Mouse (Mus musculus): ENCODE results near the gene Tead2. TPM values are rescaled to one million over a fixed set of nuclear protein-coding genes. Genes with fewer than 3 reads are reported as not detected.

Gene Tead2
- polyA plus RNA-seq, 1 experiment from 2014 or later = 385 TPM

GRCm38 (mm10) chr7:45182606-45183005 lies 32.9 kb upstream of the Tead2 start:
- 14% methylated on average over 11 of the region's 11 CpGs for WGBS
- Histone ChIP-seq H3K36me3 (ENCODE audit: control insufficient read depth, insufficient read depth, low read length) (no peaks in the 10 kb centered on the region), H3K9me3 (ENCODE audit: control insufficient read depth, low read length) (no peaks in the 10 kb centered on the region), H3K4me2 (ENCODE audit: low read depth, severe bottlenecking) (peak overlapping the region; percentile 48), H3K27me3 (ENCODE audit: control insufficient read depth, insufficient read depth, low read length) (peaks cover 76% of the 10 kb centered on the region), H3K9ac (ENCODE audit: low read length) (no peak overlapping the region), H3K27ac (replicated peaks; ENCODE audit: low read depth, low read length) (no peak overlapping the region), H3K4me3 (ENCODE audit: low read depth, low read length) (peak overlapping the region; percentile 21; the same call in 1 of the 2 replicates), H3K4me1 (ENCODE audit: control insufficient read depth, insufficient read depth, low read length) (peaks cover 15% of the 10 kb centered on the region; the same call in 1 of the 2 replicates)
- DNase-seq (ENCODE audit: low spot score) = no peak
- ATAC-seq (ENCODE audit: insufficient number of reproducible peaks, low FRiP score, low TSS enrichment, low read depth) = peak; percentile 36; the same call in 1 of the 2 replicates

GRCm38 (mm10) chr7:45183672-45184071 lies 31.9 kb upstream of the Tead2 start:
- peaks cover 15% of the 10 kb centered on the region; the same call in 1 of the 2 replicates for H3K4me1 ChIP-seq (ENCODE audit: control insufficient read depth, insufficient read depth, low read length)
- H3K4me3 ChIP-seq (ENCODE audit: low read depth, low read length) = no peak overlapping the region
- no peak overlapping the region for H3K4me2 ChIP-seq (ENCODE audit: low read depth, severe bottlenecking)
- no peaks in the 10 kb centered on the region for H3K9me3 ChIP-seq (ENCODE audit: control insufficient read depth, low read length)
- no peak for DNase-seq (ENCODE audit: low spot score)
- H3K27me3 ChIP-seq (ENCODE audit: control insufficient read depth, insufficient read depth, low read length) = peaks cover 65% of the 10 kb centered on the region
- 60% methylated on average over 7 of the region's 7 CpGs for WGBS
- ATAC-seq (ENCODE audit: insufficient number of reproducible peaks, low FRiP score, low TSS enrichment, low read depth) = no peak
- H3K36me3 ChIP-seq (ENCODE audit: control insufficient read depth, insufficient read depth, low read length) = no peaks in the 10 kb centered on the region
- H3K9ac ChIP-seq (ENCODE audit: low read length) = no peak overlapping the region
- H3K27ac ChIP-seq (replicated peaks; ENCODE audit: low read depth, low read length) = no peak overlapping the region

- H3K27ac ChIP-seq (replicated peaks; ENCODE audit: low read depth, low read length) = no peak overlapping the region
- DNase-seq (ENCODE audit: low spot score) (no peak), ATAC-seq (ENCODE audit: insufficient number of reproducible peaks, low FRiP score, low TSS enrichment, low read depth) (no peak)
- H3K9ac ChIP-seq (ENCODE audit: low read length) = no peak overlapping the region
- H3K27me3 ChIP-seq (ENCODE audit: control insufficient read depth, insufficient read depth, low read length) = peaks cover 52% of the 10 kb centered on the region
- H3K9me3 ChIP-seq (ENCODE audit: control insufficient read depth, low read length) = no peaks in the 10 kb centered on the region
- no peak overlapping the region for H3K4me2 ChIP-seq (ENCODE audit: low read depth, severe bottlenecking)
- no peaks in the 10 kb centered on the region for H3K36me3 ChIP-seq (ENCODE audit: control insufficient read depth, insufficient read depth, low read length)
- 54% methylated on average over 7 of the region's 7 CpGs for WGBS
- H3K4me3 ChIP-seq (ENCODE audit: low read depth, low read length) = no peak overlapping the region
- H3K4me1 ChIP-seq (ENCODE audit: control insufficient read depth, insufficient read depth, low read length) = peaks cover 13% of the 10 kb centered on the region; the same call in 1 of the 2 replicates
Measured at GRCm38 (mm10) chr7:45185921-45186320, 29.6 kb upstream of the Tead2 start.

- ATAC-seq (ENCODE audit: insufficient number of reproducible peaks, low FRiP score, low TSS enrichment, low read depth) (no peak), DNase-seq (ENCODE audit: low spot score) (no peak)
- H3K4me1 ChIP-seq (ENCODE audit: control insufficient read depth, insufficient read depth, low read length) = peaks cover 16% of the 10 kb centered on the region
- no peaks in the 10 kb centered on the region for H3K36me3 ChIP-seq (ENCODE audit: control insufficient read depth, insufficient read depth, low read length)
- no peak overlapping the region for H3K4me2 ChIP-seq (ENCODE audit: low read depth, severe bottlenecking)
- H3K27me3 ChIP-seq (ENCODE audit: control insufficient read depth, insufficient read depth, low read length) = peaks cover 18% of the 10 kb centered on the region
- no peak overlapping the region for H3K9ac ChIP-seq (ENCODE audit: low read length)
- no peak overlapping the region for H3K27ac ChIP-seq (replicated peaks; ENCODE audit: low read depth, low read length)
- no peak overlapping the region for H3K4me3 ChIP-seq (ENCODE audit: low read depth, low read length)
- 49% methylated on average over 16 of the region's 16 CpGs for WGBS
- no peaks in the 10 kb centered on the region for H3K9me3 ChIP-seq (ENCODE audit: control insufficient read depth, low read length)
Measured at GRCm38 (mm10) chr7:45189600-45189999, 26.0 kb upstream of the Tead2 start.

GRCm38 (mm10) chr7:45190186-45190585 lies 25.4 kb upstream of the Tead2 start:
- Histone ChIP-seq H3K9me3 (ENCODE audit: control insufficient read depth, low read length) (no peaks in the 10 kb centered on the region; the same call in 1 of the 2 replicates), H3K4me1 (ENCODE audit: control insufficient read depth, insufficient read depth, low read length) (peaks cover 19% of the 10 kb centered on the region), H3K9ac (ENCODE audit: low read length) (no peak overlapping the region), H3K4me3 (ENCODE audit: low read depth, low read length) (no peak overlapping the region), H3K36me3 (ENCODE audit: control insufficient read depth, insufficient read depth, low read length) (no peaks in the 10 kb centered on the region), H3K27me3 (ENCODE audit: control insufficient read depth, insufficient read depth, low read length) (peaks cover 13% of the 10 kb centered on the region), H3K27ac (replicated peaks; ENCODE audit: low read depth, low read length) (no peak overlapping the region), H3K4me2 (ENCODE audit: low read depth, severe bottlenecking) (no peak overlapping the region)
- DNase-seq (ENCODE audit: low spot score) (no peak), ATAC-seq (ENCODE audit: insufficient number of reproducible peaks, low FRiP score, low TSS enrichment, low read depth) (no peak)
- WGBS = 92% methylated on average over 6 of the region's 6 CpGs

GRCm38 (mm10) chr7:45191161-45191560 lies 24.4 kb upstream of the Tead2 start:
- no peak for ATAC-seq (ENCODE audit: insufficient number of reproducible peaks, low FRiP score, low TSS enrichment, low read depth)
- Histone ChIP-seq H3K4me3 (ENCODE audit: low read depth, low read length) (no peak overlapping the region), H3K27ac (replicated peaks; ENCODE audit: low read depth, low read length) (no peak overlapping the region), H3K4me2 (ENCODE audit: low read depth, severe bottlenecking) (no peak overlapping the region), H3K9me3 (ENCODE audit: control insufficient read depth, low read length) (no peaks in the 10 kb centered on the region; the same call in 1 of the 2 replicates), H3K9ac (ENCODE audit: low read length) (no peak overlapping the region), H3K36me3 (ENCODE audit: control insufficient read depth, insufficient read depth, low read length) (no peaks in the 10 kb centered on the region), H3K4me1 (ENCODE audit: control insufficient read depth, insufficient read depth, low read length) (peaks cover 18% of the 10 kb centered on the region), H3K27me3 (ENCODE audit: control insufficient read depth, insufficient read depth, low read length) (peaks cover 9% of the 10 kb centered on the region)
- WGBS = 67% methylated on average over 2 of the region's 2 CpGs
- no peak for DNase-seq (ENCODE audit: low spot score)

- ATAC-seq (ENCODE audit: insufficient number of reproducible peaks, low FRiP score, low TSS enrichment, low read depth) (peak; percentile 77), DNase-seq (ENCODE audit: low spot score) (peak; percentile 80)
- 6% methylated on average over 8 of the region's 8 CpGs for WGBS
- H3K4me1 ChIP-seq (ENCODE audit: control insufficient read depth, insufficient read depth, low read length) = peaks cover 18% of the 10 kb centered on the region
- H3K4me2 ChIP-seq (ENCODE audit: low read depth, severe bottlenecking) = no peak overlapping the region
- H3K9ac ChIP-seq (ENCODE audit: low read length) = peak overlapping the region; percentile 27; the same call in 1 of the 2 replicates
- H3K36me3 ChIP-seq (ENCODE audit: control insufficient read depth, insufficient read depth, low read length) = no peaks in the 10 kb centered on the region
- peaks cover 9% of the 10 kb centered on the region for H3K27me3 ChIP-seq (ENCODE audit: control insufficient read depth, insufficient read depth, low read length)
- H3K27ac ChIP-seq (replicated peaks; ENCODE audit: low read depth, low read length) = 0 out of 2 replicates have a peak overlapping the region, but pooled peaks have one; percentile 56
- no peak overlapping the region for H3K4me3 ChIP-seq (ENCODE audit: low read depth, low read length)
- no peaks in the 10 kb centered on the region; the same call in 1 of the 2 replicates for H3K9me3 ChIP-seq (ENCODE audit: control insufficient read depth, low read length)
Measured at GRCm38 (mm10) chr7:45191803-45192363, 23.7 kb upstream of the Tead2 start.

GRCm38 (mm10) chr7:45192585-45193310 lies 22.8 kb upstream of the Tead2 start:
- H3K4me2 ChIP-seq (ENCODE audit: low read depth, severe bottlenecking) = no peak overlapping the region
- peak overlapping the region; percentile 27 for H3K9ac ChIP-seq (ENCODE audit: low read length)
- H3K27ac ChIP-seq (replicated peaks; ENCODE audit: low read depth, low read length) = no peak overlapping the region
- no peak overlapping the region for H3K4me3 ChIP-seq (ENCODE audit: low read depth, low read length)
- no peaks in the 10 kb centered on the region for H3K36me3 ChIP-seq (ENCODE audit: control insufficient read depth, insufficient read depth, low read length)
- 86% methylated on average over 7 of the region's 7 CpGs for WGBS
- H3K27me3 ChIP-seq (ENCODE audit: control insufficient read depth, insufficient read depth, low read length) = peaks cover 9% of the 10 kb centered on the region
- no peaks in the 10 kb centered on the region; the same call in 1 of the 2 replicates for H3K9me3 ChIP-seq (ENCODE audit: control insufficient read depth, low read length)
- ATAC-seq (ENCODE audit: insufficient number of reproducible peaks, low FRiP score, low TSS enrichment, low read depth) = no peak
- no peak for DNase-seq (ENCODE audit: low spot score)
- peaks cover 15% of the 10 kb centered on the region for H3K4me1 ChIP-seq (ENCODE audit: control insufficient read depth, insufficient read depth, low read length)

Data from limb, embryonic 11.5 days (tissue).